Mouse (Mus musculus): Measurements from ENCODE around the gene Rtn1. TPM values are rescaled to one million over a fixed set of nuclear protein-coding genes. Genes with fewer than 3 reads are reported as not detected.
A peak's percentile ranks its signal among the peaks of the same experiment; 100 is the strongest.

The Rtn1 gene
- 10 to 100 TPM; 23.1 to 29.8 TPM for total RNA-seq (2021)
- long read RNA-seq, experiment 1, transcript Rtn1-202 (9 exons, 3,629 nt) = major isoform, 13 of 29 reads
- long read RNA-seq, experiment 1, transcript Rtn1-201 (7 exons, 1,544 nt) = major isoform, 13 of 29 reads
- long read RNA-seq, experiment 1, partial matches to known transcripts = 3 of 29 reads
- long read RNA-seq, experiment 1, other reads (novel, unspliced or antisense) = 0 of 29 reads
- long read RNA-seq, experiment 2, transcript Rtn1-201 (7 exons, 1,544 nt) = major isoform, 27 of 47 reads
- long read RNA-seq, experiment 2, transcript Rtn1-202 (9 exons, 3,629 nt) = minor isoform, 11 of 47 reads
- long read RNA-seq, experiment 2, partial matches to known transcripts = 8 of 47 reads
- long read RNA-seq, experiment 2, other reads (novel, unspliced or antisense) = 1 of 47 reads

DNA sequence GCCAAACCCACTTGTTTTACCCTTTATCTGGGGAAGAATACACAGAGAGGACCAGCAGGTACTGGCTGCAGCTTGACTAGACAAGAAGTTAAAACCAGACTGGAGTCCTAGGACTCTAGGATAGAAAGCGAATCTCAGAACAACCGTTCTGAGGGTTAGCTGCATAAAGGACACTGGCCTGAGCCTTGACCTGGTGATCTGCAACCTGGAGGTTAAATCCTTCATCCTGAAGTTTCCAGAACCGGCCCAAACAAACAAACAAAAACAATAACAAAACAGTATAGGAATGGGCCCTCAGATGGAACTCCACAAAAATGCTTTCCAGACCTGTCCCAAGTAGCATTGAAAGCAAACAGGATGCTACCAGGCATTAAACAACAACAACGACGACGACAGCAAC, at the start of gene Rtn1:
Gene Rtn1 (minus strand): TSS at position 101 of the 400 bp plus-strand sequence.
- DNase-seq (ENCODE audit: low spot score in 2 of 2) = no peak

DNA sequence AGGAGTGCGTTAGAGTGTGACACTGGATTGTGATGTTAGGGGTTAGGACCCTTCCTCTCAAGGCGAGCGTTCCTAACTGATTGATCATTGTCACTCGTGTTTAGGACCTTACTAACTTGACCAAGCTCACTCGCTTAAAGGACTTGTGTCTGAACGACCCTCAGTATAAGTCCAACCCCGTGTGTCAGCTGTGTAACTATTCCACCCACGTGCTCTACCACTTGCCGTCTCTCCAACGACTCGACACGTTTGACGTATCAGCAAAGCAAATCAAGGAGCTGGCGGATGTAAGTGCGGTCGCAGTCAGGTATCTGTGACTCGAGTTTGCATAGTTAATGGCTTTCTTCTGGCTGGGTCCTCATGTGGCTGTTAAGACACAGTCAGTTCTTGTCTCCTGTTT, 45.1 kb upstream of the Rtn1 start:
- DNase-seq (ENCODE audit: low spot score in 2 of 2) = no peak

GRCm38 (mm10) chr12:72441839-72442576, 33.2 kb upstream of the Rtn1 start, which contains the start of gene Lrrc9:
Gene Lrrc9, plus strand, starts transcription at chr12:72441866.
- peak; percentile 10 to 37 for DNase-seq (ENCODE audit: low spot score in 2 of 2)

DNA sequence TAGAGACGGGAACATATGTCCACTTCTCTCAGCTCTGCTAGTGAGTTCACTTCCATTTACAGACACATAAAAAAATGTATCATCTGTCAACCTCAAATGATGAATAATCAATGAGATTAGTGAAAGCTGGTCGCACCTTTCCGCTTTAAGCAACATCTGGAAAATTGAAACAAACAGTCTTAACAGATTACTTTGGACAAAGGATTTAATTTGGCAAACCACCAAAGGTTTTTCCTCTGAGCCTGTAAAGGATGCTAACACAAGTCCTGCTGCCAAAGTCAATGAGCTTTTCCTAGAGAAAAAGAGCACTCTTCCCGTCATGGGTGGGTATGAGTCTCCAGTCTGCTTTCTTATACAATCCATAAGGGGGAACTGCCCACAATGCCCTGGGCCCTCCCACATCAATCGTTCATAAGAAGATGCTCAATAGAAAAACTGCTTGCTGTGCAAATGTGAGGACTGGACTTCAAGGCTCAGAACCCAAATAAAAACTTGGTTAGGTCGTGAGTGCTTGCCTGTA, 30.2 kb upstream of the Rtn1 start:
- no peak for DNase-seq (ENCODE audit: low spot score in 2 of 2)

- DNase-seq (ENCODE audit: low spot score in 2 of 2) = no peak
Measured at GRCm38 (mm10) chr12:72437676-72438341, 29.0 kb upstream of the Rtn1 start.

DNA sequence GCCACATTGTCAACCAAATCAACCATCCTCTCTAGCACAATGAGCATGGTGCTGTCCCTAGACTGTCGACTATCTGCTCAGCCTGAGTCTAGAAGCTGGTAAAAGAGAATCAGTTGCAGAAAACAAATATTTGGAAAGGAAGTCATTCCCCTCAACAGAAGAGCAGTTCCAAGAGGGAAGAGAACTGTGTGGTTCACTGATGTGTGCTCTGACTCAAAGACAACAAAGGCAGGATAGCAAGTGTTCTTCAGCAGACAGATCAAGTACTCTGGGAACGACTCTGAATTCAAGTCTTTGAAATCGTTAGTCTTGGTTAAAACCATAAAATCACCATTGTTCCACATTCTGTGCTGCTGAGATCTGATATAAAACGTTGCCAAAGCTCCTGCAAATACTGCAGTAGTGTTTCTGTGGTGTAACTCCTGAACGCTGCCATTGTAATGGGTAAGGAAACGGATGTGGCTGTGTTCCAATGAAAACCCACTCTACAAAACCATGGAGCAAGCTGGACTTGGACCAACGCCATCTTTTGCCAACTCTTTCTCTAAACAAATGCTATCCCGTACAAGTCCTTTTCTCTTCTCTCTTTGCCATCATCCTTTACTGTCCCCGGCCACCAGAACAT, 24.5 kb upstream of the Rtn1 start:
- no peak for DNase-seq (ENCODE audit: low spot score in 2 of 2)

DNA sequence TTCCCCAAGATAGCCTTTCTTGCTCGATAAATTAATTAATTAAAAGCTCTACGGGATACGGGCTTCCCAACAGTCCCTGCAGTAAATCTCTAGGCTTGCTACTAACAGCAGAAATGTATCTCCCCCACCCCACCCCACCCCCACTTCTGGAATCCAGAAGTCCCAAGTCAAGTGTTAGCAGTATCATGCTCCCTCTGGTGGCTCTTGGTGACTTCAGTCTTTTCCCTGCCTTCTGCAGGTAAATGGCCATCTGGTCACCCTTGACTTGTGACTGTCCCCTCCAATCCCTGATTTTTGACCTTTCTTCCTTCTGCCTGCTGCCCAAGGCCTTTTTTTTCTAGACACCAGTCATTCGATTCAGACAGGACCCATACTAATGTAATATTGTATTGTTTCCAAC, 23.4 kb upstream of the Rtn1 start:
- DNase-seq (ENCODE audit: low spot score in 2 of 2) = no peak

DNA sequence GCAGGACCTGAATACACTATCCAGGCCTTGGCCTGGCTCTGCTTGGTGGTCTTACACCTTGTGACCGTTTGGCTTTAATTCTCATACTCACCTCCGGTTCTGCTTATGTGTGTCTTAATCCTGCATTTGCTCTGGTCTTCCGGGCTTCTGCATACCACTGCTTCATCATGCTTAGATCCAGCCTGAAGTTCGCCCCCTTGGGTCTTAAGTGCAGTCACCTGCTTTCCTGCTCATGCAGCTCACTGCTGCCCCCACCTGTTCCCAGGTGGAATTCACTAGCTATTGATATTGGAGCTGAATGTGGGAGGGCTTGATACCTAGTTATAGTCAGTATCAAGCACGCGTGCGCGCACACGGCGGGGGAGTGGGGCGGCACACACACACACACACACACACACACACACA, 18.9 kb upstream of the Rtn1 start:
- DNase-seq (ENCODE audit: low spot score in 2 of 2) = peak; percentile 38 to 58

- DNase-seq (ENCODE audit: low spot score in 2 of 2) = no peak
Measured at GRCm38 (mm10) chr12:72422681-72423080, 13.8 kb upstream of the Rtn1 start.

DNA sequence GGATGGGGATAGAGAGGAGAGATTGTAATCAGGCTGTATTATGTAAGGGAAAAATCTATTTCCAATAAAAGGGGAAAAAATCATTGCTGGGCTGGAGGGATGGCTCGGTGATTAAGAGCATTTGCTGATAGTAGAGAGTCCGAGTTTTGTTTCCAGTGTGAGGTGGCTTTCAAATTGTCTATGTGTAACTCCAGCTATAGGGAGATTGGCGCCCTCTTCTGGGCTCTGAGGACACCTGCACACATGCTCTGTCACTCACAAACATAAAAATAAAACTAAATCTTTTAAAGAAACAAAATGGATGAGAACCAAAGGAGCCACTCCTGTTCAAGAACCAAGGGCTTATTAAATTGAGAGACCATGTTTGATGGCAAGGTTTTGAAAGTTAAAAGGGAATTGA, 8.9 kb upstream of the Rtn1 start:
- no peak for DNase-seq (ENCODE audit: low spot score in 2 of 2)

GRCm38 (mm10) chr12:72408111-72408891, 553 bp downstream of the Rtn1 start:
- DNase-seq (ENCODE audit: low spot score in 2 of 2) = peak; percentile 44

GRCm38 (mm10) chr12:72407721-72408110, 1.1 kb downstream of the Rtn1 start:
- no peak for DNase-seq (ENCODE audit: low spot score in 2 of 2)

- DNase-seq (ENCODE audit: low spot score in 2 of 2) = no peak
Measured at GRCm38 (mm10) chr12:72407146-72407545, 1.7 kb downstream of the Rtn1 start.

DNA sequence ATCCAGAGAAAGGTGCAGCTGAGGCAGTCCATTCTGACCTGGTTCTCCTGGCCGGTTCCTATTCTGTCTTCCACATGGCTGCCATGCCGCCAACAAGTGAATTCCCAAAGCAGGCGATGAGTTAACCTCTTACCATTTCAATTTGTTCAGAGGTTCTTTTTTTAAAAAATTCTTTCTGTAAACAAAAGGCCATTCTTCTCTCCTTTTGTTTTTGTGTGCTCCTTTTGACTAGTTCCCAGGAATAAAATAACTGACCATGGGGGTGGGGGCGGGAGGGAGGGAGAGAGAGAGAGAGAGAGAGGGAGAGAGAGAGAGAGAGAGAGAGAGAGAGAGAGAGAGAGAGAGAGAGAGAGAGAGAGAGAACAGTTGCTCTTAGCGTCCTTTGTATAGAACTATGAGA, 3.8 kb downstream of the Rtn1 start:
- DNase-seq (ENCODE audit: low spot score in 2 of 2) = no peak

DNA sequence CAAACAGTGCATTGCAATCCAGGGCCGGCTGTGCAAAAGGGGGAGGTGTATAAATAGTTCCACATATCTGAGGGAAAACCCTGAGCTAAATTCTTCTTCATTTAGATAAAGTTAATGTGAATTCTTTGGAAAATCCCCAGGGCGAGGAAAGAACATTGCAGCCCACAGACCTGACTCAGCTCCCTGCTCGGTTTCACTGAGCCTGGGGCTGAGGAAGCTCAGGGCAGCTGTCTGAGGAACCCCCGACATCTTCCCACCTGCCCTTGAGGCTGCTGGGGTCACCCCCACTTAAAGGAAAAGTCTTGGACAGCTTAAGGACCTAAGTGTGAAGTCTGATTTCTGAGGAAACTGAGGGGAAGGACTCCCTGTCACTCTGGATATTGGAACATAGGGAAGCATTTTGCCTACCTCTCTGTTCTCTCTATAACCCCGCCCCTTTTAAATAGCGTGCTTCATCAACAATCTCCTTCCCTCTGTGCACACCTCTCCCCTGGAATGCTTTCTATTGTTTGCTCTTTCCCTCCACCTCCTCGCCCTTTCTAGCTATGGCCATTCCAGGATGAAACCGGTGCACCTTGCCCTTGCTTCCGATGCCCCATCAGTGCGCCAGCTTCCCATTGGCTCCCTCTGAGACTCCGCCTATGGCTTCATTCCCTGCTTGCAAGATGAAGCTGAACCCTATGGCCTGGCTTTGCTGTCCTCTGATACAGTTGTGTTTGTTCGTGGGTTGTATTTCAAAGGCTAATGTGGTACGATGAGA, 15.6 kb downstream of the Rtn1 start:
- DNase-seq (ENCODE audit: low spot score in 2 of 2) = no peak

GRCm38 (mm10) chr12:72390346-72390745, 18.5 kb downstream of the Rtn1 start:
- no peak for DNase-seq (ENCODE audit: low spot score in 2 of 2)

DNA sequence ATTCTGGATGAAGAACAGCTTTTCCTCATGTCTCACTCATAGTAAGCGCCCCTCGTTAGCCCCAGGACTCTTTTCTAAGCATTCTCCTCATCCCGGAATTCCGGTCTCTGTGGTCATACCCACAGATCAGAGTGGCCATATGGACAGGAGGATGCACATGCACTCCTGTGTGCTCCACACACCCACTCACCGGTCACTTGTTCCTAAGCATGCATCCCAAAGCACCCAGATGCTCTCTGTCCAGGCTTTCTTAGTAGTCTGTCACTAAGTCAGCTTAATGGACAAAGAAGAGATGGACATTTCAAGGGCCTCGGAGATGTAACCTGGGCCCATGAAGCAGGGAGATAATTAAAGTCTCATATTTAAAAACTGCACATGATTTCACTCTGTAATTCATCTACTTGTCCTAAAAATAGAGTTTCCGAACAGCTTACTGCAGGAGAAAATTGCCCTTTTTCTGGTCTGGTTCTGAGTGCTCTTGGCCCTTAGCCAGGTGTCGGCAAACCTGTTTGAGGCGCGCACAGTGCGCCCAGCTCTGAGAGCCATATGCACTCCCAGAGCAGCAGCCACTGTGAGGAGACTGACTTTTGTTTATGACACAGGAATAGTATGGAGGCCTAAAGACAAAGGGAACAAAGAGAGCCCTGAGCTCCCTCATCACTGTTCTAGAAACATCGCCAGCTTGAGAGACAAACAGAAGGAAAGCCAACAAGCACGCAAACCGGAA, 19.3 kb downstream of the Rtn1 start:
- DNase-seq (ENCODE audit: low spot score in 2 of 2) = no peak

DNA sequence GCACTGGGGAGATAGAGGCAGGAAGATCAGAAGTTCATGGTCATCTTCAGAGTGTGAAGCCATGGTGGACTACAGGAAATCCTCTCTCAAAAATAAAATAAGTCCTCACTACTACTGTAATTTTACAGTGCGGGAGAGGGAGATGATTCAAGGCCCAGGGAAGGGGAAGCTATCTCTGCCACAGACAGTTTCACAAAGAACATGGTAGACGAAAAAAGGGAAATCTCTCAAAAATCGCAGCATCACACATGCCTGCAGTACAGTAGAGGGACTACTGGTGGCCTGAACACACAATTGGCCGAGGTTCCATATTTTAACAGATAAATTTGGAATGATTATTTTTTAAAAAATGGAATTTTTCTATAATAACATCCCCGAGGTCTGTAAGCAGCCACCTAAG, 20.0 kb downstream of the Rtn1 start:
- no peak for DNase-seq (ENCODE audit: low spot score in 2 of 2)

GRCm38 (mm10) chr12:72388135-72388534, 20.7 kb downstream of the Rtn1 start:
- DNase-seq (ENCODE audit: low spot score in 2 of 2) = no peak

Data from adrenal gland, adult 18-20 months (tissue).